Mouse (Mus musculus) megakaryocyte, embryonic 14.5 days (primary cell): ENCODE data around the gene Hmcn1.

Experiments used
- FLI1 ChIP-seq: IDR thresholded peaks from 2 replicates; pipeline ENCODE4 v1.6.1; 2012; ENCODE audit warnings: low read length, inconsistent platforms, mixed read lengths
- GATA1 ChIP-seq: IDR thresholded peaks from 3 replicates; pipeline ENCODE4 v1.6.1; 2012; ENCODE audit warnings: mixed read lengths, low read length, inconsistent platforms, borderline replicate concordance

DNA sequence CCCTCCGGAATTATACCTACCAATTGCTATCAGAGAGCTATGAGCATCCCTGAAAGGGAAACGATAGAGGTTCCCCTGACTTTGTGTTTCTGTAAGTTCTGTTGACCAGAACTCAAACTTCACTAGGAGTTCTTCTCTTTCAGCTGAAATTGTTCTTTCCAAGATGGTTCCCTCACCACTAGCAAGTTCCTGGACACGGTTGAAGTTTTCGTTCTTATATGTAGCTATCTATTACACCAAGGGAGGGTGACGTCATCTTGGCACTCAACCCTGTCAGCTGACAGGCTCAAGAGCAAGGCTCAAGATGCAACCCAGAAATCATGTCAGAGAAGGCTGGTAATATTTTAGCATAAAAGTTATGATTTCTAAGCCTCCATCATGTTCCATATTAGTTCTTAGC, 239.3 kb downstream of the Hmcn1 start:
- TF ChIP-seq GATA1 (no peak), FLI1 (no peak)
